Mouse (Mus musculus): Measurements from ENCODE around the gene Ankrd63.

Ankrd63 gene

DNA sequence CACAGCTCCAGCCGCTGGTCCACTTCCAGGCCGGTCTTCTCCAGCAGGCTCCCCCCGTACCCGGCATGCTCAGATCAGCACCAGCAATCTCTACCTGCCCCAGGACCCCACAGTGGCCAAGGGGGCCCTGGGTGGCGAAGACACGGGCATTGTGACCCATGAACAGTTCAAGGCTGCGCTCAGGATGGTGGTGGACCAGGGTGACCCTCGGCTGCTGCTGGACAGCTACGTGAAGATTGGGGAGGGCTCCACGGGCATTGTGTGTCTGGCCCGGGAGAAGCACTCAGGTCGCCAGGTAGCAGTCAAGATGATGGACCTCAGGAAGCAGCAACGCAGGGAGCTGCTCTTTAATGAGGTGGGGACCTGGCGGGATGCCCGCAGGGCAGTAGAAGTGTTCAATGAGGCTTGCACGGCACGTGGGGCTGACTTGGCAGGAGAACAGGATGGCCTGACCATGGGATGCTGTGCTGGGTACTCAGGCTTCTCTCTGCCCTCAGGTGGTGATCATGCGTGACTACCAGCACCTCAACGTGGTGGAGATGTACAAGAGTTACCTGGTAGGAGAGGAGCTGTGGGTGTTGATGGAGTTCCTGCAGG, 10.3 kb downstream of the Ankrd63 start:
- no peak for DNase-seq (ENCODE audit: low read depth)

DNA sequence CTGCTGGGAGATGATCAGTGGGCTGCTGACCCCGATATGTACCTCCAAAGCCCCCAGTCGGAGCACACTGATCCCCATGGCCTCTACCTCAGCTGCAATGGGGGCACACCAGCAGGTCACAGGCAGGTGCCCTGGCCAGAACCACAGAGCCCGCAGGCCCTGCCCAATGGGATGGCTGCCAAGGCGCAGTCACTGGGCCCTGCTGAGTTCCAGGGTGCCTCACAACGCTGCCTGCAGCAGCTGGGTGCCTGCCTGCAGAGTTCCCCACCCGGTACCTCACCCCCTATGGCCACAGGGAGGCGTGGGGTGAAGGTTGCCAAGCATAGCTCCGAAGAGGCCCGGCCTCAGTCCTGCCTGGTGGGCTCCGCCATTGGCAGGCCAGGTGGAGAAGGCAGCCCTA, 13.9 kb downstream of the Ankrd63 start:
- no peak for DNase-seq (ENCODE audit: low read depth)

DNA sequence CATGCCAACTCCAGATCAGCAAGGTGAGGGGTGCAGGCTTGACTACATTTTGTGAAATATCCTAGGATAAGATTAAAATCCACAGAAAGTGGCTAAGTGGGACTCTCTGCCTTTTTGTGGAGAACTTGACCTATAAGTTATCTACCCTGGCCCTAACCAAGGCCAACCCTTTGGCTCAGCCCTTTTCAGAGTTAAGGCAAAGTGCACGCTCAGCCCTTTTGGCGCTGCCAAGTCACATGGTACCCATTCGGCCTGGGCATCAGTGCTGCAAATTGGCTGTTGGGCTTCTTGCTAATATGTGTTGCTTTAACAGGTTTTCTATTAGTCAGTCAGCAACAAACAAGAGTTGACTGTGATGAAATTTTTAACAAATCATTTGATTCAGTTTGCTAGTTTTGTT, 16.0 kb downstream of the Ankrd63 start:
- DNase-seq (ENCODE audit: low read depth), result no peak

DNA sequence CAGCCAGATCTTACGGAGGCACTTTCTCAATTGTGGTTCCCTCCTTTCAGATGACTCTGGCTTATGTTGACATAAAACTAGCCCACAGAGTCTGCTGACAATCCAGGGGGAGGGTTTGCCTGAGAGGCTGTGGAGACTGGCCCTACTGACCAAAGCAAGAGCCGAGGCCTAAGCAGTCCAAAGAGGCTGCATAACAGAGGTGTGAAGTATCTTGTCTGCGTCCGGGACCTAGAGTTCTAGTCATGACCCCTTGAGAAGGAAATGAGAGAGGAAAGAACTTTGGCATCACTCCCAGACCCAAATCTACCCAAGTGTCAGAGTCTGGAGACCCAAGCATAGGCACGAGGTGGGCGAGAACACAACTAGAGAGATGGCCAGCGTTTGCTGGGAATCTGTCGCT, 17.1 kb downstream of the Ankrd63 start:
- no peak for DNase-seq (ENCODE audit: low read depth)

GRCm38 (mm10) chr2:118685088-118685487, 18.7 kb downstream of the Ankrd63 start:
- DNase-seq (ENCODE audit: low read depth), result no peak

DNA sequence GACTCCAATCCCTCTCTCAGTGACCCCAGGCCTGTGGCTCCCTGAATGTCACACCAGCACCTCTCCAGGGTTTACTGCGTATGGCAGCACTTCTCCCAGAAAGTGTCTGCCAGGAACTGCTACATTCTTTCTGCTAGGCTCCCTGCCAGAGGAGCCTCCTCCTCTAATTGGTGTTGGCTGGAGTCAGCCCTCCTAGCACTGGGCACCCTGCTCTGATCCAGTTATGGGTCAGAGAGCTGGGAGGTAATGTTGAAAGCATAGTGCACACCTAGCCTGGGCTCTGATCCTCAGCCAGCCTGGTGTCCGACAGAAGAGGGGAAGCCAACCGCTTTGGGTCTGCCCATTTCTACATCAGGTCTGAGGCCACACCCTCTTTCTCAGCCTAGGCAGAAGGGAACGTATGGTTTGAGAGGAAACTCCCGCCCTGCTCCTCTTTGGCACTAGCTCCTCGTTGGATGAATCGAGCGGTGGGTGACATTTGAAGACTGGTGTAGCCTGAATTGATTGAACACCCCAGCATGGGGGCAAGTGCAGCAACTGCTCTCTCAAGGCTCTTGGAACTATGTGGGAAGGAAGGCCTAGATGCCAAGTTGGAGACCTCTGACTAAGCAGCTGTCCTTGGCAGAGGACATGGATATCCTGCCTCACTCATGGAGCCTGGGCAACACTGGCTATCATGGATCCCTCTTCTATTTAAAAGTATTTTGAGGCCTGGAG, 21.1 kb downstream of the Ankrd63 start:
- DNase-seq (ENCODE audit: low read depth), result no peak

DNA sequence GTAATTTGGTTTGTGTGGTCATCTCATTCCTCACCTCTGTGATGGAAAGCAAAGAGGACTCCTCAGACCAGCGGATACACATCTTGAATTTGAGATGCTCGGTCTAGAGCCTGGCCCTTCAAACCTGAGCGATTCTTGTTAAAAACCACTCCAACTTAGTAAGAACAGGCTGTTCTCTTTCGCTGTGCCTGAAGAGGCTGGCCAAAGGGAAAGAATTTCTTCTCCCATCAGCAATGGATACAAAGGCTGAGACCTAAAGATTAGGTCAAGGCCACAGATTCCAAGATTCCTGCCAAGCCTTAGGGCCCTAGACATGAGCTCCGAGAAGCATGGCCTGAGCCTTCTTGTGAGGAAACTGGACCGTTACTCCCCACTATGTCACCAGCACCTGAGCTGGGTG, 22.8 kb downstream of the Ankrd63 start:
- DNase-seq (ENCODE audit: low read depth), result no peak

- no peak for DNase-seq (ENCODE audit: low read depth)
Observed at GRCm38 (mm10) chr2:118679577-118679976, 24.2 kb downstream of the Ankrd63 start.

- DNase-seq (ENCODE audit: low read depth), result no peak
Observed at GRCm38 (mm10) chr2:118677817-118678216, 25.9 kb downstream of the Ankrd63 start.

DNA sequence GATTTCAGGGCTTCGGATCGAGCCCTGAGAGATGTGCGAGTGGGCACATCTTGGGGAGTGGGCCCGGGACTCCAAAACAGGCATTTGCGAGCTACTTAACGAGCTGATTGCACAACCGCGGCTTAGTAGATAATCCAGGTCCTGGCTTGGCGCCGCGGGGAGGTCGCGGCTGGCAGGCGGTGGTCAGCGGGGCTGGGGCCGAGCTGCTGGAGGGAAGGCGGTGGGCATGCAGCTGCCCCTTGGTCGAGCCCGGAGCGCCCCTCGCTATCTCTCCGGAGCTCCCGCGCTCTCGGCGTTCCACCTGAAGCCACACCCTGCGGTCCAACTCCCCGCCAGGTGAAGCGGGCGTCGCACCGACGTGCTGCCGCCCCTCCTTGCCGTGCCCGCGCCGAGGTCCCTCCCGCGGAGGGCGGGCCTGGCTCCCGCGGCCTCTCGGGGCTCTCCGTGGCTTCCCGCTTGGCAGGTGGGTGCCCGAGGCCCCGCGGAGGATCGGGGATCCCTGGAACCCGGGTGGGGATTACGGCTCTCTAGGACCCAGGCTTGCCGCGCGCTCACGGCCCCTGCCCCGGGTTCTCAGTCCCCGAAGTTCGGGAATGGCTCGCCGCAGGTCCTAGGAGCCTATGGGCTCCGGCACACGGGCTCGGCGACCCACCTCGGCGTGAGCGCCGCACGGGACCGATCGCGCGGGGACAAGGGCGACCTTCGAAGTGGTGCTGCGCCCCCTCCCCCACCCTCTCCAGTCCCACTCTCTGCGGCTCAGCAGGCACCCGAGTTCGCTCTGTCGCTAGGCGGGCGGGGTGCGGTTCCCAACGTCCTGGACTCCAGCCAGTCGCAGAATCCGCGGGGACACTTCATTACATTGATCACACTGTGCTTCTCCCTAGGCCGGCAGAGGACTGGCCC, 26.7 kb downstream of the Ankrd63 start:
- no peak for DNase-seq (ENCODE audit: low read depth)

GRCm38 (mm10) chr2:118674500-118674899, 29.3 kb downstream of the Ankrd63 start:
- no peak for DNase-seq (ENCODE audit: low read depth)

DNA sequence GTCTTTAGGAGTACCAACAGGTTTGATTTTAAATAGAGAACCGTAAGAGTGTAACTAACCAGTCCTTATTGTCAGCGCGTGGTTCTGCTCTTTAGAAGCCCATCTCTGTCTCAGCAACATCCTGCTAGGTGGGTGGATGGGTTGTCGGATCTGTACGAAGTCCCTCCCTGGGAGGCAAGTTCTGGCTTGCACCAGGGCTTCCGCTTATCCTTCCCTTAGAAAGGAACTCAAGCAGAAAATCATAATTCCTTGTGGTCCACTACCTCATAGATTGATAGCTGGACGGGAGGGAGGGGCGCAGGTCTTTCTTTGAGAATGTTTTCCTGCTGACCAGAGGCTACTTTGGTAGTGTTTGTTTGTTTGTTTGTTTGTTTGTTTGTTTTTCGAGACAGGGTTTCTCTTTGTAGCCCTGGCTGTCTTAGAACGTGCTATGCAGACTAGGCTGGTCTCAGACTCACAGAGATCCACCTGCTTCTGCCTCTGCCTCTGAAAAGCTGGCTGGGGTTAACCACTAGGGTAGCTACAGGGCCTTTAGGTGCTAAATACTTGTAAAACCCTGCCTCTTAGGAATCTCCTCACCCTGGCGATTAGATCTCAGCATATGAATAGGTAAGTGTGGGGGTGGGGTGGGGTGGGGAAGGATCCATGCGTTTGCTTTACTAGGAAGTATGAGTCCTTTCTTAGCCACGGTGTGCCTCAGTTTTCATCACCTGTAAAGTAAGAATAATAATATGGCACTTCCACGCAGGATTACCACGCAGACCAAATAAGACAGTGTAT, 29.9 kb downstream of the Ankrd63 start:
- DNase-seq (ENCODE audit: low read depth), result no peak

- no peak for DNase-seq (ENCODE audit: low read depth)
Observed at GRCm38 (mm10) chr2:118671728-118672127, 32.0 kb downstream of the Ankrd63 start.

GRCm38 (mm10) chr2:118669785-118670184, 34.0 kb downstream of the Ankrd63 start:
- DNase-seq (ENCODE audit: low read depth), result no peak

DNA sequence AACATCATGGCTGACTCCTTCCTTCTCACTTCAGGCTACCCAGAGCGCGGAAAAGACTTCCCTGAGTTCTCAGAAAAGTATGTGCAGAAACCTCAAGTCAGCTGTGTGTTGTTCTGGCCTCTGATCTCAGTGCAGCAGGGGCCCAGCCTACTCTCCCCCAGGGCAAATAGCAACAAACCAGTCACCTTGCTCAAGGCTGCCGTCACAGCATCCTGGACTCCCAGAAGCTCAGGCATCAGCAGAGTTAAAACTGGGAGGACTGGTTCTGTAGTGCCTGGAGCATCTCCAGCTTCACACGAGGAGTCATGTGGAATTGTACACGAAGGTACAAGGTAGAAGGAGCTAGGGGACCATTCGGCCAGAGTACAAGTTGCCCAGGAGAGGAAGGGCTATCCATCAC, 34.5 kb downstream of the Ankrd63 start:
- DNase-seq (ENCODE audit: low read depth), result no peak

DNA sequence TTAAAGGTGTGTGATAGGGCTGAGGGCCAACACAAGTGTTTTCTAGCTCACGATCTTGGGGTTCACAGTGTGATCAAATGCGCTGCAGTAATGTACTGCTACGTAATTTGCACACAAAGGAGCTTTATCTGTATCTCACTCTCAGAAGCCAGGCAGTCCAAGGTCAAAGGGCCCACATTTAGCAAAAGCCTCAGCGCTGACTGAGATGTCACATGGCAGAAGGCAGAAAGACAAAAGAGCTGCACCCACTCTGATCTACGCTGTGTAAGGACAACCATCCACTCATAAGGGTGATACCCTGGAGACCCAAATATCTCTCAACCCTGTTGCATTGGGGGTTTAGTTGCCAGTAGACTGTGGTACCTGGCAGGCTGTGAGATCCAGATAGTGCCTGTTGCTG, 36.6 kb downstream of the Ankrd63 start:
- DNase-seq (ENCODE audit: low read depth), result no peak

- DNase-seq (ENCODE audit: low read depth), result no peak
Observed at GRCm38 (mm10) chr2:118665616-118666015, 38.1 kb downstream of the Ankrd63 start.

GRCm38 (mm10) chr2:118664975-118665516, 38.7 kb downstream of the Ankrd63 start:
- DNase-seq (ENCODE audit: low read depth), result no peak

- DNase-seq (ENCODE audit: low read depth), result no peak
Observed at GRCm38 (mm10) chr2:118663804-118664766, 39.7 kb downstream of the Ankrd63 start.

- DNase-seq (ENCODE audit: low read depth), result no peak
Observed at GRCm38 (mm10) chr2:118662902-118663803, 40.6 kb downstream of the Ankrd63 start, which contains the start of gene Pak6. Pak6 (plus strand) TSS chr2:118663303.

All from 416B (cell line).